Mouse (Mus musculus): ENCODE measurements around the gene Tmem247. TPM values are rescaled to one million over a fixed set of nuclear protein-coding genes. Genes with fewer than 3 reads are reported as not detected.

Tmem247 gene
- polyA plus RNA-seq, 1 experiment from 2014 or later: not detected

- Histone ChIP-seq H3K4me2 (no peak overlapping the region), H3K9ac (no peak overlapping the region), H3K9me3 (no peaks in the 10 kb centered on the region), H3K4me3 (no peak overlapping the region), H3K4me1 (replicated peaks) (peaks cover 54% of the 10 kb centered on the region), H3K27me3 (no peaks in the 10 kb centered on the region), H3K27ac (replicated peaks) (no peak overlapping the region), H3K36me3 (0 out of 2 replicates have a peak, but pooled peaks cover 7% of the 10 kb centered on the region)
- 80% methylated on average over 10 of the region's 10 CpGs for WGBS
- no peak for ATAC-seq (ENCODE audit: low read depth)
Observed at GRCm38 (mm10) chr17:86966040-86966439, 48.9 kb downstream of the Tmem247 start.

GRCm38 (mm10) chr17:86967048-86967447 lies 49.9 kb downstream of the Tmem247 start:
- Histone ChIP-seq H3K4me3 (no peak overlapping the region), H3K27ac (replicated peaks) (no peak overlapping the region), H3K4me2 (no peak overlapping the region), H3K4me1 (replicated peaks) (peaks cover 44% of the 10 kb centered on the region), H3K36me3 (0 out of 2 replicates have a peak, but pooled peaks cover 7% of the 10 kb centered on the region), H3K9me3 (no peaks in the 10 kb centered on the region), H3K9ac (no peak overlapping the region), H3K27me3 (no peaks in the 10 kb centered on the region)
- no peak for ATAC-seq (ENCODE audit: low read depth)
- WGBS: 96% methylated on average over 12 of the region's 12 CpGs

GRCm38 (mm10) chr17:86967536-86968525 lies 50.7 kb downstream of the Tmem247 start:
- ATAC-seq (ENCODE audit: low read depth): no peak
- Histone ChIP-seq H3K9me3 (no peaks in the 10 kb centered on the region), H3K36me3 (0 out of 2 replicates have a peak, but pooled peaks cover 7% of the 10 kb centered on the region), H3K27me3 (no peaks in the 10 kb centered on the region), H3K9ac (no peak overlapping the region), H3K4me2 (no peak overlapping the region), H3K27ac (replicated peaks) (no peak overlapping the region), H3K4me1 (replicated peaks) (peaks cover 40% of the 10 kb centered on the region), H3K4me3 (no peak overlapping the region)
- 72% methylated on average over 10 of the region's 10 CpGs for WGBS

- Histone ChIP-seq H3K9ac (no peak overlapping the region), H3K4me1 (replicated peaks) (peaks cover 39% of the 10 kb centered on the region), H3K27me3 (no peaks in the 10 kb centered on the region), H3K36me3 (0 out of 2 replicates have a peak, but pooled peaks cover 9% of the 10 kb centered on the region), H3K4me2 (no peak overlapping the region), H3K27ac (replicated peaks) (no peak overlapping the region), H3K4me3 (no peak overlapping the region), H3K9me3 (no peaks in the 10 kb centered on the region)
- 95% methylated on average over 5 of the region's 5 CpGs for WGBS
- no peak for ATAC-seq (ENCODE audit: low read depth)
Observed at GRCm38 (mm10) chr17:86968581-86968980, 51.4 kb downstream of the Tmem247 start.

GRCm38 (mm10) chr17:86969582-86969981 lies 52.4 kb downstream of the Tmem247 start:
- H3K36me3 ChIP-seq: 0 out of 2 replicates have a peak, but pooled peaks cover 16% of the 10 kb centered on the region
- H3K4me2 ChIP-seq: no peak overlapping the region
- H3K9me3 ChIP-seq: no peaks in the 10 kb centered on the region
- no peak overlapping the region for H3K4me3 ChIP-seq
- no peaks in the 10 kb centered on the region for H3K27me3 ChIP-seq
- ATAC-seq (ENCODE audit: low read depth): no peak
- H3K27ac ChIP-seq (replicated peaks): no peak overlapping the region
- H3K4me1 ChIP-seq (replicated peaks): peaks cover 29% of the 10 kb centered on the region
- no peak overlapping the region; the same call in 1 of the 2 replicates for H3K9ac ChIP-seq
- WGBS: 63% methylated on average over 5 of the region's 5 CpGs

- H3K4me3 ChIP-seq: no peak overlapping the region
- peaks cover 23% of the 10 kb centered on the region for H3K4me1 ChIP-seq (replicated peaks)
- no peak overlapping the region; the same call in 1 of the 2 replicates for H3K9ac ChIP-seq
- H3K27me3 ChIP-seq: no peaks in the 10 kb centered on the region
- H3K36me3 ChIP-seq: 0 out of 2 replicates have a peak, but pooled peaks cover 20% of the 10 kb centered on the region
- WGBS: 92% methylated on average over 15 of the region's 15 CpGs
- no peaks in the 10 kb centered on the region for H3K9me3 ChIP-seq
- no peak overlapping the region for H3K4me2 ChIP-seq
- H3K27ac ChIP-seq (replicated peaks): no peak overlapping the region
- no peak for ATAC-seq (ENCODE audit: low read depth)
Observed at GRCm38 (mm10) chr17:86970026-86970750, 53.0 kb downstream of the Tmem247 start.

GRCm38 (mm10) chr17:86971036-86971435 lies 53.9 kb downstream of the Tmem247 start:
- H3K9me3 ChIP-seq: no peaks in the 10 kb centered on the region
- H3K4me2 ChIP-seq: no peak overlapping the region
- 86% methylated on average over 5 of the region's 5 CpGs for WGBS
- H3K27ac ChIP-seq (replicated peaks): no peak overlapping the region
- no peak overlapping the region for H3K4me3 ChIP-seq
- H3K36me3 ChIP-seq: 0 out of 2 replicates have a peak, but pooled peaks cover 20% of the 10 kb centered on the region
- no peak overlapping the region for H3K9ac ChIP-seq
- no peaks in the 10 kb centered on the region for H3K27me3 ChIP-seq
- peaks cover 17% of the 10 kb centered on the region for H3K4me1 ChIP-seq (replicated peaks)
- no peak for ATAC-seq (ENCODE audit: low read depth)

GRCm38 (mm10) chr17:86971860-86972259 lies 54.7 kb downstream of the Tmem247 start:
- Histone ChIP-seq H3K4me3 (no peak overlapping the region), H3K36me3 (peaks cover 20% of the 10 kb centered on the region; the same call in 1 of the 2 replicates), H3K4me1 (replicated peaks) (peaks cover 17% of the 10 kb centered on the region), H3K9me3 (no peaks in the 10 kb centered on the region), H3K4me2 (no peak overlapping the region), H3K27ac (replicated peaks) (no peak overlapping the region), H3K27me3 (no peaks in the 10 kb centered on the region), H3K9ac (no peak overlapping the region)
- ATAC-seq (ENCODE audit: low read depth): no peak
- WGBS: 89% methylated on average over 7 of the region's 7 CpGs

Other genes with a start within 250 kb of the Tmem247 start
- gene Epas1, start 163.6 kb upstream of the Tmem247 start, polyA plus RNA-seq (2015; fragmentation: Nextera tagmentation; extraction: Ambion mirVana): 5.5 and 5.8 TPM in 2 replicates
- not detected in 2 replicates for gene Atp6v1e2, start 30.5 kb downstream of the Tmem247 start, polyA plus RNA-seq (2015; fragmentation: Nextera tagmentation; extraction: Ambion mirVana)
- 8.7 and 10.5 TPM in 2 replicates for gene Rhoq, start 45.7 kb downstream of the Tmem247 start, polyA plus RNA-seq (2015; fragmentation: Nextera tagmentation; extraction: Ambion mirVana)
- gene Pigf, start 108.1 kb downstream of the Tmem247 start, polyA plus RNA-seq (2015; fragmentation: Nextera tagmentation; extraction: Ambion mirVana): 35.4 and 39.5 TPM in 2 replicates
- gene Cript, start 108.2 kb downstream of the Tmem247 start, polyA plus RNA-seq (2015; fragmentation: Nextera tagmentation; extraction: Ambion mirVana): 248 and 258 TPM in 2 replicates
- gene Socs5, start 190.3 kb downstream of the Tmem247 start, polyA plus RNA-seq (2015; fragmentation: Nextera tagmentation; extraction: Ambion mirVana): 14.0 and 15.7 TPM in 2 replicates